Mouse (Mus musculus) liver, embryonic 15.5 days (tissue): ENCODE results near the gene Hps6. TPM values are rescaled to one million over a fixed set of nuclear protein-coding genes. Genes with fewer than 3 reads are reported as not detected.

ENCODE experiments used
- ATAC-seq: fragments of 200-750 bp; cut with Nextera tagmentation; 2 replicates; pipeline ENCODE4 v1.8.0; 2017; ENCODE audit warnings: moderate number of reproducible peaks, mild to moderate bottlenecking, moderate library complexity; ENCODE audit not compliant: insufficient read depth
- H3K27ac ChIP-seq: fragments of 300-500 bp; sonication (generic); replicated peaks from 2 replicates; pipeline ENCODE4 v1.5.1; 2015; ENCODE audit warnings: mild to moderate bottlenecking, inconsistent platforms
- H3K27me3 ChIP-seq: fragments of 300-500 bp; sonication (generic); 2 replicates; pipeline ENCODE4 v1.6.1; 2015; ENCODE audit warnings: mild to moderate bottlenecking, inconsistent platforms
- H3K36me3 ChIP-seq: fragments of 300-500 bp; sonication (generic); replicated peaks from 2 replicates; pipeline ENCODE4 v1.6.1; 2015; ENCODE audit warnings: moderate library complexity, mild to moderate bottlenecking, inconsistent platforms
- H3K4me1 ChIP-seq: fragments of 300-500 bp; sonication (generic); replicated peaks from 2 replicates; pipeline ENCODE4 v1.6.1; 2015; ENCODE audit warnings: inconsistent platforms
- H3K4me2 ChIP-seq: fragments of 300-500 bp; sonication (generic); 2 replicates; pipeline ENCODE4 v1.6.1; 2015; ENCODE audit warnings: moderate library complexity, mild to moderate bottlenecking, inconsistent platforms
- H3K4me3 ChIP-seq: fragments of 300-500 bp; sonication (generic); replicated peaks from 2 replicates; pipeline ENCODE4 v1.5.1; 2015; ENCODE audit warnings: mild to moderate bottlenecking, inconsistent platforms
- H3K9ac ChIP-seq: fragments of 300-500 bp; sonication (generic); 2 replicates; pipeline ENCODE4 v1.6.1; 2015; ENCODE audit warnings: moderate library complexity, mild to moderate bottlenecking, inconsistent platforms
- H3K9me3 ChIP-seq: fragments of 300-500 bp; sonication (generic); replicated peaks from 2 replicates; pipeline ENCODE4 v1.6.1; 2016; ENCODE audit warnings: inconsistent platforms
- WGBS: fragments of 180-500 bp; shearing (Covaris S2); methylation state at CpG from one replicate; pipeline ENCODE4 v1.1.7; 2015; ENCODE audit warnings: mixed read lengths; ENCODE audit not compliant: insufficient replicate concordance; 5-methylcytosine and 5-hydroxymethylcytosine counted together
- polyA plus RNA-seq: library from polyadenylated mRNA; unstranded; fragments of >200 nt; fragmentation: Nextera tagmentation; extraction: Ambion mirVana; gene quantifications from 2 replicates; pipeline ENCODE4 v1.2.1, GENCODE M21; 2015

Gene Hps6
- polyA plus RNA-seq, 1 experiment from 2014 or later = 3.2 TPM

GRCm38 (mm10) chr19:45998694-45999217 is 4.6 kb upstream of the Hps6 start:
- no peak for ATAC-seq
- no peaks in the 10 kb centered on the region for H3K36me3 ChIP-seq
- H3K27me3 ChIP-seq = 0 out of 2 replicates have a peak, but pooled peaks cover 3% of the 10 kb centered on the region
- peak overlapping the region; percentile 81 for H3K9ac ChIP-seq
- WGBS = 10% methylated on average over 8 of the region's 8 CpGs
- H3K4me3 ChIP-seq = peak overlapping the region; percentile 78
- peak overlapping the region; percentile 85 for H3K4me2 ChIP-seq
- H3K4me1 ChIP-seq = peaks cover 32% of the 10 kb centered on the region
- no peaks in the 10 kb centered on the region for H3K9me3 ChIP-seq
- peak overlapping the region; percentile 87; the same call in 1 of the 2 replicates for H3K27ac ChIP-seq

GRCm38 (mm10) chr19:45999378-45999777 is 3.9 kb upstream of the Hps6 start:
- Histone ChIP-seq H3K27me3 (0 out of 2 replicates have a peak, but pooled peaks cover 7% of the 10 kb centered on the region), H3K4me3 (no peak overlapping the region), H3K27ac (no peak overlapping the region), H3K9ac (no peak overlapping the region), H3K4me1 (peaks cover 38% of the 10 kb centered on the region), H3K4me2 (peak overlapping the region; percentile 85; the same call in 1 of the 2 replicates), H3K36me3 (no peaks in the 10 kb centered on the region), H3K9me3 (no peaks in the 10 kb centered on the region)
- WGBS = 32% methylated on average over 1 of the region's 1 CpGs
- no peak for ATAC-seq

GRCm38 (mm10) chr19:46002279-46002678 is 1.0 kb upstream of the Hps6 start:
- WGBS = 51% methylated on average over 9 of the region's 9 CpGs
- ATAC-seq = no peak

GRCm38 (mm10) chr19:46004814-46005466 is 1.6 kb downstream of the Hps6 start:
- H3K4me1 ChIP-seq = peaks cover 30% of the 10 kb centered on the region
- H3K9ac ChIP-seq = no peak overlapping the region
- no peak overlapping the region for H3K4me3 ChIP-seq
- H3K4me2 ChIP-seq = 0 out of 2 replicates have a peak overlapping the region, but pooled peaks have one; percentile 99
- H3K27me3 ChIP-seq = 0 out of 2 replicates have a peak, but pooled peaks cover 7% of the 10 kb centered on the region
- H3K9me3 ChIP-seq = no peaks in the 10 kb centered on the region
- no peak for ATAC-seq
- no peak overlapping the region for H3K27ac ChIP-seq
- H3K36me3 ChIP-seq = no peaks in the 10 kb centered on the region
- WGBS = 82% methylated on average over 17 of the region's 17 CpGs

More at GRCm38 (mm10) chr19:46002279-46002678, 1.0 kb upstream of the Hps6 start:
- H3K9me3 ChIP-seq = no peaks in the 10 kb centered on the region
- H3K4me2 ChIP-seq = no peak overlapping the region
- H3K4me1 ChIP-seq = peaks cover 50% of the 10 kb centered on the region
- H3K27ac ChIP-seq = no peak overlapping the region
- no peaks in the 10 kb centered on the region for H3K36me3 ChIP-seq
- H3K27me3 ChIP-seq = 0 out of 2 replicates have a peak, but pooled peaks cover 7% of the 10 kb centered on the region
- H3K4me3 ChIP-seq = no peak overlapping the region
- H3K9ac ChIP-seq = no peak overlapping the region

- Histone ChIP-seq H3K27me3 (0 out of 2 replicates have a peak, but pooled peaks cover 7% of the 10 kb centered on the region), H3K4me3 (no peak overlapping the region), H3K4me2 (no peak overlapping the region), H3K9ac (no peak overlapping the region), H3K9me3 (no peaks in the 10 kb centered on the region), H3K27ac (no peak overlapping the region), H3K36me3 (no peaks in the 10 kb centered on the region), H3K4me1 (peaks cover 30% of the 10 kb centered on the region)
- 63% methylated on average over 7 of the region's 7 CpGs for WGBS
- no peak for ATAC-seq
These were observed 2.4 kb downstream of the Hps6 start for GRCm38 (mm10) chr19:46005680-46006079.

- WGBS = 13% methylated on average over 12 of the region's 12 CpGs
These were observed 11.4 kb downstream of the Hps6 start for GRCm38 (mm10) chr19:46014572-46015178.

GRCm38 (mm10) chr19:46016023-46016422 is 12.7 kb downstream of the Hps6 start:
- Histone ChIP-seq H3K4me2 (no peak overlapping the region), H3K36me3 (no peaks in the 10 kb centered on the region), H3K4me1 (0 out of 2 replicates have a peak, but pooled peaks cover 6% of the 10 kb centered on the region), H3K9ac (no peak overlapping the region), H3K27ac (no peak overlapping the region), H3K27me3 (no peaks in the 10 kb centered on the region), H3K9me3 (no peaks in the 10 kb centered on the region), H3K4me3 (no peak overlapping the region)
- no peak for ATAC-seq
- WGBS = 75% methylated on average over 2 of the region's 2 CpGs

More at GRCm38 (mm10) chr19:46014572-46015178, 11.4 kb downstream of the Hps6 start:
- no peaks in the 10 kb centered on the region for H3K36me3 ChIP-seq
- H3K27me3 ChIP-seq = no peaks in the 10 kb centered on the region
- no peak overlapping the region for H3K4me3 ChIP-seq
- no peaks in the 10 kb centered on the region for H3K9me3 ChIP-seq
- H3K9ac ChIP-seq = no peak overlapping the region
- no peak overlapping the region for H3K27ac ChIP-seq
- ATAC-seq = peak; percentile 66
- H3K4me1 ChIP-seq = 0 out of 2 replicates have a peak, but pooled peaks cover 6% of the 10 kb centered on the region
- H3K4me2 ChIP-seq = no peak overlapping the region

- no peak for ATAC-seq
- Histone ChIP-seq H3K9ac (no peak overlapping the region), H3K27ac (no peak overlapping the region), H3K9me3 (no peaks in the 10 kb centered on the region), H3K36me3 (no peaks in the 10 kb centered on the region), H3K27me3 (no peaks in the 10 kb centered on the region), H3K4me3 (no peak overlapping the region), H3K4me2 (no peak overlapping the region), H3K4me1 (peaks cover 5% of the 10 kb centered on the region; the same call in 1 of the 2 replicates)
- 58% methylated on average over 6 of the region's 6 CpGs for WGBS
These were observed 21.7 kb downstream of the Hps6 start for GRCm38 (mm10) chr19:46024959-46025358.

GRCm38 (mm10) chr19:46026567-46026966 is 23.3 kb downstream of the Hps6 start:
- no peak overlapping the region for H3K9ac ChIP-seq
- H3K4me2 ChIP-seq = no peak overlapping the region

GRCm38 (mm10) chr19:46028747-46029320 is 25.5 kb downstream of the Hps6 start:
- no peak overlapping the region for H3K9ac ChIP-seq
- no peaks in the 10 kb centered on the region for H3K27me3 ChIP-seq
- no peak overlapping the region for H3K4me2 ChIP-seq
- H3K4me3 ChIP-seq = no peak overlapping the region
- no peak overlapping the region for H3K27ac ChIP-seq
- no peaks in the 10 kb centered on the region for H3K9me3 ChIP-seq
- H3K4me1 ChIP-seq = peaks cover 23% of the 10 kb centered on the region
- 64% methylated on average over 11 of the region's 11 CpGs for WGBS
- no peak for ATAC-seq
- peaks cover 32% of the 10 kb centered on the region for H3K36me3 ChIP-seq

More at GRCm38 (mm10) chr19:46026567-46026966, 23.3 kb downstream of the Hps6 start:
- WGBS = 61% methylated on average over 8 of the region's 8 CpGs
- H3K4me3 ChIP-seq = no peak overlapping the region
- no peaks in the 10 kb centered on the region for H3K27me3 ChIP-seq
- no peaks in the 10 kb centered on the region for H3K9me3 ChIP-seq
- H3K36me3 ChIP-seq = peaks cover 9% of the 10 kb centered on the region
- no peak overlapping the region for H3K27ac ChIP-seq
- H3K4me1 ChIP-seq = peaks cover 9% of the 10 kb centered on the region
- ATAC-seq = no peak

- H3K4me2 ChIP-seq = no peak overlapping the region
- no peak overlapping the region for H3K9ac ChIP-seq
- no peak for ATAC-seq
- no peaks in the 10 kb centered on the region for H3K27me3 ChIP-seq
- H3K4me3 ChIP-seq = no peak overlapping the region
- H3K9me3 ChIP-seq = no peaks in the 10 kb centered on the region
- H3K36me3 ChIP-seq = peaks cover 40% of the 10 kb centered on the region
- WGBS = 69% methylated on average over 1 of the region's 1 CpGs
- H3K4me1 ChIP-seq = peaks cover 27% of the 10 kb centered on the region
- H3K27ac ChIP-seq = peak overlapping the region; percentile 64
These were observed 26.3 kb downstream of the Hps6 start for GRCm38 (mm10) chr19:46029652-46030051.
